Mouse (Mus musculus): Measurements from ENCODE around the gene Rprml.

DNA sequence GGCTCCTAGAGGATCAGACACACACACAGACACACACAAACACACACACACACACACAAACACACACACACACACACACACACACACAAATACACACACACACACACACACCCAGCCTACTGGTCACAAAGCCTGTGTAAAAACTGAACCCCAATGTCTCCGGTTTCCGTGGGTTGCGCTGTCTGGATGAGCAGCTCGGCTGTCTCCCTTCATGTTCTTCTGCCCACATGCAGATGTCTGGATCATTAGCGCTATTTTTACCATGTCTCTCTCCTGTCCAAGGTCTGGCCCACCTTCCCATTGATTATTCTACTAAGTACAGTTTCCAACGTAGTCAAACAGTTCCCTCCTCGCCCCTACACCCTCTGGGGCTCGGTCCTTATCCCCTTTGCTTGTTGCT, 13.7 kb downstream of the Rprml start:
- TF ChIP-seq POLR2A (IDR thresholded peaks at IDR 0.05; ENCODE audit: control insufficient read depth, low read depth, low read length) (no peak), CTCF (IDR thresholded peaks at IDR 0.05; ENCODE audit: control insufficient read depth, insufficient read depth, insufficient replicate concordance, low read depth, low read length) (no peak)

All from testis, adult 2 months (tissue).